Mouse (Mus musculus) CD8-positive naive resting alpha-beta T cell, adult 57 days (primary cell): Measurements from ENCODE around the gene Prom1. TPM values are rescaled to one million over a fixed set of nuclear protein-coding genes. Genes with fewer than 3 reads are reported as not detected.

Experiments used
- total RNA-seq: library from RNA; stranded (reverse); gene quantifications from one replicate; pipeline ENCODE4 v1.2.4, GENCODE M21; 2023

Prom1 gene
- total RNA-seq, result not detected

DNA sequence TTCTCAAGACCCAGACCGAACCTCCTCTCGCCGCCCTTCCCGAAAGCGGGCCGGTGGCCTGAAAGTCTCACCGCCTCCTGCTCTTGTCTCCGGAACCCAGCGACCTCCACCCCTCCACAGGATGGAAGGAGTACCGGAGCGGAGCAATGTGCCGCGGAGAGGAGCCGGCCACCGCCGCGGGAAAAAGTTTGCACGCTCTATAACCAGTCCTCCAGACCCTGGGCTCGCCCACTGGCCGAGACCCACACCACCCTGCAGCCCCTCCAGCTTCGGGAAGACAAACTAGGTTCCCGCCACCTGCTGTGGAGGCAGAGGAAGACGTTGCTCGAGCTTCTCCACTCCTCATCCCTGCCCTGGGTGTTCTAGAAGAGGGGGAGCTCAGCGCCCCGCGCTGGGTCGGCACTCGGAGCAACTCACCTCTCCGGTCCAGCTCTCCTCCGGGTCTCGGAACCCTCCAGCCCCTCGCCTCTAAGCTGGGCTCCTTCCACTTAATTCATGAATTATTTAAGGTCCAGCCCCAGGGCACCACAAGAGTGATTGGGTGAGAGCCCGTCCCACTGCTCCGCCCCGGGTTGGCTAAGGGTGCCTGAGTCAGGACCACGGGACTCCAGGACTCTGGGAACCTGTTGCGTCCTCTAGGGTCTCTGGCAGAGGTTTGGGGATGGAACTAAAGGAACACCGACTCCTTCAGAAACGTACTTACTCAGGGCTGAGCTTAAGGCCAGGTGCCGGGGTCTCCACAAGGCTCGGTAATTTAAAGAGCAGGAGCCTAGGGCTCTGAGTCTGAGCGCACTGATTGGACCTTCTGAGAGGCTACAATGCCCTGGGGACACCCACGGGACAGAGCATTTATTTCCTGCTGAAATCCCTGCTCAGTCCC lies at the start of gene Prom1:
TSS of gene Prom1 (minus strand) at position 802 of the 880 bp plus-strand sequence.

GRCm38 (mm10) chr5:43981620-43982019 lies 120.2 kb downstream of the Prom1 start, which contains the start of gene Fgfbp1:
TSS of gene Fgfbp1 (minus strand) at chr5:43981779.

Other genes with a start within 250 kb of the Prom1 start
- gene Cd38, start 233.5 kb downstream of the Prom1 start, total RNA-seq, result 8.1 TPM
- gene Gm7879, start 188.9 kb downstream of the Prom1 start, total RNA-seq, result 8.9 TPM
- not detected for gene Fgfbp1, start 120.3 kb downstream of the Prom1 start, total RNA-seq
- gene Tapt1, start 124.6 kb upstream of the Prom1 start, total RNA-seq, result 92.3 TPM